Mouse (Mus musculus) megakaryocyte-erythroid progenitor cell, adult 5-6 weeks (primary cell): Measurements from ENCODE around the gene Ccdc42. TPM values are rescaled to one million over a fixed set of nuclear protein-coding genes. Genes with fewer than 3 reads are reported as not detected.

Experiments
- ATAC-seq: replicated peaks from 2 replicates; pipeline ENCODE4 v1.8.0; 2016; ENCODE audit warnings: mild to moderate bottlenecking, inconsistent platforms; ENCODE audit not compliant: severe bottlenecking, poor library complexity, low FRiP score, low TSS enrichment
- total RNA-seq, 2 experiments: library from RNA; stranded (forward) in 1 of 2; stranded (reverse) in 1 of 2; fragments of 200-1000, 215-1000 nt in 1 of 2; fragments of >200 nt in 1 of 2; fragmentation: Nextera tagmentation in 1 of 2; gene quantifications; 2 replicates each; pipeline ENCODE4 v1.2.3; 2014 to 2017

Gene Ccdc42
- total RNA-seq, 2 experiments from 2014 or later, result not detected

DNA sequence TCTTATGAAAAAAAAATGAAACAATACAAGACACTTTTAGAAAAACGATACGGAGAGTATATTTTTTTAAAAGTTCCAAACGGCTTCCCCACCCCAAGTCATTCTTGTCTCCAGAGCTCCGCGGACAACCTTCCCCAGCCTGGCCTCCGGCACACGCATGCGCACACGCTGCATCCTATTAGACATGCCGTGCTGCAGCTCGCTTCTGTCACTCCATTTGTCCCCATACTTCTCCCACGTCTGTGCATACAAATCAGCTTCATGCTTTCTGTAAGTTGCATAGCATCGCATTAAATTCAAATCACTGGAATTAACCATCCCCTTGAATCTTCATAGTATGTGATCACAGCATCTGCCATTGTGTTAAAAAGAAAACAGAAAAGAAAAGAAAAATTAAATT, 3.6 kb upstream of the Ccdc42 start:
- no peak for ATAC-seq

DNA sequence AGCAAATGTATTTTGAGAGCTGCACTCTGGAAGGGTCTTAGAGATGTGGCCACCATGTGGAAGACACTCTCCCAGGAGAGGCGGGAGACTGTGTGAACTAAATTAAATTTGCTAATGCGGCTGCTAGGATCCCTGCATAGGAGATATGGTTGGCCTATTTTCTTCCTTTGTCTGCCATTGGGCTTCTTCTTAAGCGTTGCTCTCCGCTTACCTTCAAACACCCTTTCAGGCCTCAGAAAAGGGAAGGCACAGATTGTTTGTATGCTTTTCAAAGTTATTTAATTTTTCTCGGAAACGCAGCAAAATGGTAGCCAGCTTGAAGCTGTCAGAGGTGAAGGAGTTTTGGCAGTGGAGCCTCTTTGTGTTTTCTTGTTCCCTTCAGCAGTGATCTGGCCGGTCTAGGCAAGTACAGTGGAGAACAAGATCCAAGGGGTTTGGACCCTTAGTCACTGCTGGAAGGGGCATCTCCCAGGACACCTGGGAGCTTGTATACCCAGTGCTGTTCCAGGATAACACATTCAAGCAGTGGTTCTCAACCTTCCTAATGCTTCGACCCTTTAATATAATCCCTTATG, 2.8 kb upstream of the Ccdc42 start:
- ATAC-seq, result no peak

DNA sequence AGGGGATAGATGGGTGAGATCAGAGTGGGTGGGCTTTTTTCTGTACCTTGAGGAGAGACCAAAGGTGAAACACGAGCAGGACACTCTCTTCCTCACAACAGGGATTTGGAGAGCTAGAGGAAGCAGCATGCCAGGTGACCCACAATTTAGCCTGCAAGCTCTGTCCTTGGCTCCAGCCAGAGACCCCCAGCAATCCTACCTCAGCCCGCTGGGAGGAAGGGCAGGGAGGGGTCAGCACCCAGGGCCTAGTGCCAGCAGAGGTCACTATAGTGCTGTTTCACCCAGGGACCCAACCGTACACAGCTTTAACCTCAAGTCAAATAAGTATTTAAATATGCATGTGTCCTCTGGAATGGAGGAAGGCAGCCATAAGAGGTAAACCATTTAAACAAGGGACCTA, 931 bp upstream of the Ccdc42 start:
- ATAC-seq, result no peak

DNA sequence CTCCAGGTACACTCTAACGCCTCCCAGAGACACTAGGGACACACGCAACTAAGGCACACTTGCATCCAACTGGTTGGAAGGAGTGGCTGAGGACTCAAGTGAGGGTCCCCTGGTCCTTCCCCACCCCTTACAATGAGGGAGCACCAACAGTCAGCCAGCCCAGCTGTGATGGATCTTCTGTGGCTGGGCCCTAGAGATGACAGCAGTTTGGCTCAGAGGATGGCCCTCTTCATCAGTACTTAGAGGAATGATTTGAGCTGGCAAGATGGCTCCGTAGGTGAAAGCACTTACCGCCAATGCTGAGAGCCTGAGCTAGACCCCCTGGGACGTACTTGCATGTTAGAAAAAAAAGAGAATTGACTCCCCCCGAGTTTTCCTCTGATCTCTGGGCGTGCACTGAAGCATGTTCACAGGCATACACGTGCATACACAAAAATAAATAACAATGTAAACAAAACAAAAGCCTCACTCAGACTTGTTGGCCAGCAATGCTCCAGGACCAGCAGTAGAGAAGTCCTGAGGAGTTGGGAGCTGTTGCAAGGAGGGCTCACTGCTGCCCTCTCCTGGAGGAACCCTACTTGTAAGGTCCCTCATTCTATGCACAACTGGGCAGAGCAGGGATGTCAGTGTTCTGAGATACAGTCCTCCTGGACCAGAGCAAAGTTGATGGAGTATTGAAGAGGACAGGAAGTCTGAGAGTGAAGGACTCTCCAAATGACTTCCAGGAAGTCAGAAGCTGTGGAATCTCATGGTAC, 2.4 kb downstream of the Ccdc42 start:
- ATAC-seq, result peak; percentile 80

DNA sequence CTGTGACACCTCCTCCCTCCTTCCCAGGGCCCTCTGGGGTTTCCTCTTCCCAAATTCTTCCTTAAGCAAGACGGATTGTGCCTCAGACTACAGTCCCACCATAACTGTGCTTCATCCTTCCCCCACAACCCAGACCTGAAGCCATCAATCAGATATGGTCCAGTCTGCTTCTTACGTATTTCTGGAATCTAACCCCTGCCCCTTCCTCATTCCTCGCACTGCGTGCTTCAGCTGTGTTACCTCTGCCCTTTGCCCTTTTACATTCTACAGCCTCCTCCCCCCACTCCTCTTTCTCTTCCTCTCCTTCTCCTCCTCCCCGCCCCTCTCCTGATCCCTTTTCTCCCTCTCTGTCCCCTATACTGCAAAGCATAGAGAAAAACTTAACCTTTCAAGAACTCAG, 4.9 kb downstream of the Ccdc42 start:
- ATAC-seq, result no peak

DNA sequence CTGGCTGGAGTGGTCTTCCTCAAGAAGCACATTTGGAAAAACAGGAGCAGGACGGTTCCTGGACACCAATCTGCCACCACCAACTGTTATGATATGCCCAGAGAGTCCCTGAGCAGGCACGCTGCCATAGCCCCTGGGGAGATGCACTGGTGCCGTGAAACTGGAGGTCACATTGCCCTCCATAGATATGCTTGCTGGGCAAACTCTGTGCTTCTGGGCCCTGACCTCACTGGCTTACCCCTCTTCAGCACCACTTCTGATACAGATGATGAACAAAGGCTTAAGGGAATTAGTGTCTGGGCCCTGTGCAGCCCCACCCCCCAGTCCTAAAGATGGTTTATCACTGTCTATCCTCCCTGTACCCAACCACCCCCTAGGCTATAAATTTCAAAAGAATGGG, 6.4 kb downstream of the Ccdc42 start:
- ATAC-seq, result no peak

DNA sequence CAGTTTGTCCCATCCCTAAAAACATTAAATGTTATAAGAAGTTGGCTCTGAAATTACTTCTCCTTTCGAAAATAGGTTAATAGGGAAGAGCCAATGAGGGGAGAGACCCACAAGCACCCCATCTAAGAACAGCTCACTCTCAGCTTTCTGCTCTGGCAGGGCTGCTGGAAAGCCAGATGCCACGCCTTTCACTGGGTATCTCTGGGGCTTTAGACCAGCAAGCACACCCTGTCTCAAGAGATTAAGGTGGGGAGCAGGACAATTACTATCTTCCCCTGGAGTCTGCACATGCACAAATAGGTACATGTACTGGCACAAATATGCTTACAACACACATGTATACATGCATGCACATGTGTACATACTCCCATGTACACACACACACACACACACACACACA, 11.1 kb downstream of the Ccdc42 start:
- peak; percentile 72 for ATAC-seq

DNA sequence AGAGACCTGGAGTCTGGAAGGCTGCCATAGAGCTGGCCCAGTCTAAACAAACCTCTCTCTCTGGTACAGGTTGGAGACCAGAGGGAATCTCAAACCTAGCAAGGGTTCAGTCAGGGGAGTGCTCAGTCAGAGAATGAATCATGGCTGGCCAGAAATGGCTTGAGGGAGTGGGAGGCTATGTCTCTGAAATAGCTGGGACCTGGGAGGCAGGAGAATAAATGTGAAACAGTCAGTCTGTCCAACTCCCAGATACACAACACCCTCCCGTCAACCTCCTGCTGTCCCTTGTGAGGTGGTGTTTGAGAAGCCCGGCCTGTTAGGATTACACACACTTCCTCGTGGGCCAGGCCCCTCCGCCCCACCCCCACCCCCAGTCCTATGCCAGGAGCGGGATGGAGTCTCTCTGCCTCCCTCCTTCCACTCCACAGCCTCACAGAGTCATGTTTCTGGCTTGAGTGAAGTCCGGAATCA, 13.8 kb downstream of the Ccdc42 start:
- ATAC-seq, result no peak

DNA sequence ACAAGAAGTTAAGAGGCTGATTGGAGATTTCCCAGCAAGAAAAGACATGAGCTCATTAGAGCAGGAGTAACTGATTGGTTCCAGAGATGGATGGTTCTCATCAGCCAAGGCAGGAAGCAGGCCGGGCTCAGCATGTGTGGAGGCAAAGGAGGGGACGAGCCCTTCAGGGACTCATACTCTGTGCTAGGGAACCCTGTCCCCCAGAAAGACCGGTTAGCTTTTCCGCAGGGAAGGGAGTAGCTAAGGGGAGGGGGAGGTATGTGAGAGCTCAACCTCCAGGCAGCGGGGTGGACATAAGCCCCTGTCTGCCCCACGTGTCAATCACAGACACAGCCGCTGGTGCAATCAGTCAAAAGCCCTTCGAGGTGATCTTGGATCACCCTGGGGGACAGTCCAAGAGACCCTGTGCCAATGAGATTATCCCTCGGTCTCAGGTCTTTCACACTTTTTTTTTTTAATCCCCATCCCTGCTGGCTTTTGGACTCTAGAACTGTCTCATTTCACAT, 14.7 kb downstream of the Ccdc42 start:
- no peak for ATAC-seq

DNA sequence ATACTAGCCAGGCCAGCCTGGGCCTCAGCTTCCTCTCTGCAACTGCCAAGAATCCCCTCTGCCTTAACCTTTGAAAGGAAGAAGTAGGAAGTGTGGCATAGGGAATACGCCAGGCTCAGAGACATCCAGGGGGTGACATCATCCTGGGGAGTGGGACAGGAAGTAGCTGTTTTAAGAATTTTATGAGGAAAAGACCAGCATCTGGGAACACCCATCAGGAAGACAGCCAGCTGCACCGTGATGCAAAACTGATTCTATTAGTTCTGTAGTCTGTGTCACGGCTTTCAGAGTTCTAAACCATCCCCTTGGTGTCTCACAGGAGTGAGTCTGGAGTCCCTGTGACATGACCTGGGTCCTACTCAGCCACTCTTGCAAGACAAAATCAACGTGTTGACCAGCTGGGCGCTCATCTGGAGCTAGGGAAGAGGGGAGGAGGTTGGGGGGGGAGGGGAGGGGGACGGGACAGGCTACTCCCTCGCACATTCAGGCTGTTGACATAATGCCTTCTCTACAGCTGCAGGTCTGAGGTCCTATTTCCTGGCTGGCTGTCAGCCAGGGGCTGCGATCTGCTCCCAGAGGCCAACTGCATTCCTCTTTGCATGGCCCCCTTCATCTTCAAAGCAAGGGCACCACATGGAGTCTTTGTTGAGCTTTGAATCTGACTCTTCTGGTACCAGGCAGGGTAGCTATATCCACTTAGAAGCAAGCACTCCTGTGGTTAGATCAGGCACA, 15.5 kb downstream of the Ccdc42 start:
- ATAC-seq, result no peak

DNA sequence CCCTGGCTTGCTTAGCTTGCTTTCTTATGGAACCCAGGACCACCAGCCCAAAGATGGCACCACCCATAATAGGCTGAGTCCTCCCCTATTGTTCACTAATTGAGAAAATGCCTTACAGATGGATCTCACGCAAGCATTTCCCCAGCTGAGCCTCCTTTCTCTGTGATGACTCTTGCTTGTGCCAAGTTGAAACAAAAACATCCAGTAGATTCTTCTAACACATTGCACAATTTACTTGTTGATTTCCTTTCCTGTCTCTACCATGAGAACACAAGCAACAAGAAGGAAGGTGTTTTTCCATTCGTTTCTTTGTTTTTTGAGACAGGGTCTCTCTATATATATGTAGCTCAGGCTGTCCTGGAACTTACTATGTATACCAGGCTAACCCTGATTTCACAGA, 20.2 kb downstream of the Ccdc42 start:
- no peak for ATAC-seq

DNA sequence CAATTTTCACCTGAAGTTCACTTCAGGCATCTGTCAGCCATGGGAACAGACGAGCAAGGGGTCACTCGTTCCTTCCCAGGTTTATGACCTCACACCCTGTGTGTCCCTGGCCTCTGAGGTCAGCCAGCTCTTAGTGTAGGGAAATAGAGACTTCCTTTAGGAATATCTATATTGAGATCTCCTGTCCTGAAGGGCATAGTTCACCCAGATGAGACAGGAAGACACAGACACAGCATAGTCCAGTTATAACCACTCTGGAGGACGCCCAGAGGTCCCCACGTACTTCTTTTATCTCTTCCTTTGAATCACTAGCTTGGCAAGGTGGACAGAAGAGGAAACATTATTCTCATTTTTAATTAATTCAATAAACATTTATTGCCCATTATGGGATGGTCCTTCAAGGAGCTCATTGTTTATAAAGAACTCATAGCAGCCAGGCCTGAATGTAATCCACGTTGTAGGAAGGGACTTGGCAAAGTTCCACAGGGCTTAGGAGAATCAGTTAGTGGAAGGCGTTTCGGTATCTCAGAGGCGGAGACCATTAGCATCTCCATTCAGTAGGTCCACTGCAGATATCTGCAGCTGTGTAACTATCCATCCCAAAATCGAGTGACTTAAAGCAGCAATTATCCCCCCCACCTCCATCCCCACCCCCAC, 23.2 kb downstream of the Ccdc42 start:
- no peak for ATAC-seq

DNA sequence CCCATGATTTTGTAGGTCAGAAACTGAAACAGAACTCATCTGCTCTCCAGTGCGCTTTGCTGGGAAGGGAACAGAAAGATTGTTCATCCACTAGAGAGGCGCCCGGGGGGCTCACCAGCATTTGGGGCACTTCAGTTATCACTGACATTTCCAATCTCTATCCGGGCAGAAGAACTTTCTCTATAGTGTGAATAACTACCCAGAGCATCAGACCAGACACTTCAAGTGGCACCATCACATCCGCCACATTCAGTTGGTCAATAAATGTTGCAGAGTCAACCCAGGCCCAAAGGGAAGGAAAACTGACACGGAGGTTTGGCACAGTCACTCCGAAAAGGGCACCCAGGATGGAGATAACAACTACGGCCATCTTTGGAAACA, 23.7 kb downstream of the Ccdc42 start:
- no peak for ATAC-seq

DNA sequence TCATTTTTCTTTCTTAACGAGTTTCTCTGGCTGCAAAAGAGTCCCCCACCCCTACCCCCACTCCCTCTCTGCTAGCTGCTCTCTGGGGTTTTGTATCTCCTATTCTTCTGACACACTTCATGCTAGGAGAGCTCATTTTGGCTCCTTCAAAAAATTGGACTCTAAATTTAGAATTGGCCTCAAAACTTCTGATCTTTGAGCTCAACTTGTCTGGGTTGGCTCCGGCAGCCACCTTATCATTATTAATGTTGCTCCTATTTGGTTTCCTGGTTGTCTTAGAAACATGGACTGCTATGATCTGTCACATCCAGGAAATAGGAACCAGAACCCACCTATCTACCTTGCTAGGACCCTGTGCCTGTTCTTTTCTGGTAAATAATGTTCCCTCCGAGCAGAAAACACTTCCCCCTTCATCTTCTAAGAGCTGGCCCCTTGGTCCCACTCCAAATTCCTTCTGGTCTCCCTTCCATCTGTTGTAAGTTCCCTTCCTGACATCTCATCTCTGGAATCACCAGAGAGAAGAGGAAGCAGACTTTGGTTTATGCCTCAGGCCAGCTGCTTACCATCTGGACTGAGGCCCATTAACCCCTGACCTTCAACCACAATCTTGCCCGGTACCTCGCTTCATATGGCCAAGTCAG, 26.4 kb downstream of the Ccdc42 start:
- no peak for ATAC-seq

DNA sequence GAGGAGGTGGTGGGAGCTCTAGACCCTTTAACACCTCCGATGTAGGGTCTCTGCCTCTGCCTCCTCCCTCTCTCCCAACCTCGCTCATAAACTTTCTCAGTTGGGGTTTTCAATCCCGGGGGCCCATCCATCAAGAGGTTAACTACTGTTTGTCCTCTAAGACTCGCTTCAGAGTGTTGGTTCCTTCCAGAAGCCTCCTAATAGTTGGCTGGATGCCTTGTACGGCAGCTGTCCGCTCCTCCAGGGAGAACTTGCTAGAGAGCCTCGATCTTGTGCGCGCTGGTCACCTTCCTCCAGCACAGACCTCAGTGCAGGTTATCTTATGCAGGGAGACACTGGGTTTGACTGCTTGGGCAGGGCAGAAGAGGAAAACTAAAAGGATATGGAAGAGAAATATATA, 35.9 kb downstream of the Ccdc42 start:
- no peak for ATAC-seq

DNA sequence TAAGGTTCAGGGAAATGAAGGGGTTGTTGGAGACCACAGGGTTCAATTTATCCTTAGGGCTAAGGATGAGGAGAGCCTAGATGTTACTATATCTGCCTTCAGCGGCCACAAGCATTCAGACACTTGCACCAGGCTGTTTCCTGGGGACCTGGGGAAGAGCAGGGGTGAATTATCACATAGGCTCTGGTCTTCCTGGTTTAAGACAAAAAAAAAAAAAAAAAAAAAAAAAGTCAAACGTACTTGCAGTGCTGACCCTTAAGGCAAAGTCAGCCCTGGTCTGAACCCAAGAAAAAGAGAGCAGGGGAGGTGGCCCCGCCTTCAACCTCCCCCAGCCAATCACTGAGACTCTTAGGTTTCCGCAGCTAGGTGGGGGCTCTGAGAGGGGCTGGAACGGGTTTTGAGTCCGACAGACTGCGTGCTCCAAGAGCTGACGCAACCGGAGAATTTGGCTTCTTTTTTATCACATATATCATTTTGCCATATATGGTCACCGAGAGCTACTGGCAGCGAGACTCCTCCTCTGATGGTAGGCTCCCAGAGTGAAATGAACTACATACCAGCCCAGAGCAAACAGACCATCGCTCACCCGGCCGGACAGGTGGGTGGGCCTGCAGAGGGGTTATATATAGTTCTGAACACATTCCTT, 36.5 kb downstream of the Ccdc42 start:
- peak; percentile 79 for ATAC-seq

DNA sequence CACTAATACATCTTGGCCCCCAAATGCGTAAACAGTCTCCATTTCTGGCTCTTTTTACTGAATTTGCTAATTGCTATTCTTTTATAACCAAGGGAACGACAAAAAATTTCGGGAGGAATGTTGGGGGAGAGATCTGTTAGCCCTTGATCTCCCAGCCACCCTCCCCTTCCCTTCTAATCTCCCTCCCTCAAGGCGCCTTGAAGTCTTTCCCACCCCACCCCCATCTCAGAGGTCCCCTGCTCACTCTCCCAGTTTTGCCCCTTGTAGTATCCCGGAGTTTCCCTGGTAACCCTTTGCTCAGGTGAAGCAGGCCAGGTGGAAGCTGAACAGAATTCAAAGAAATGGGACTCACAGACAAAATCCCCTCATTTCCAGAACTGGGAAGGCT, 37.0 kb downstream of the Ccdc42 start:
- no peak for ATAC-seq

DNA sequence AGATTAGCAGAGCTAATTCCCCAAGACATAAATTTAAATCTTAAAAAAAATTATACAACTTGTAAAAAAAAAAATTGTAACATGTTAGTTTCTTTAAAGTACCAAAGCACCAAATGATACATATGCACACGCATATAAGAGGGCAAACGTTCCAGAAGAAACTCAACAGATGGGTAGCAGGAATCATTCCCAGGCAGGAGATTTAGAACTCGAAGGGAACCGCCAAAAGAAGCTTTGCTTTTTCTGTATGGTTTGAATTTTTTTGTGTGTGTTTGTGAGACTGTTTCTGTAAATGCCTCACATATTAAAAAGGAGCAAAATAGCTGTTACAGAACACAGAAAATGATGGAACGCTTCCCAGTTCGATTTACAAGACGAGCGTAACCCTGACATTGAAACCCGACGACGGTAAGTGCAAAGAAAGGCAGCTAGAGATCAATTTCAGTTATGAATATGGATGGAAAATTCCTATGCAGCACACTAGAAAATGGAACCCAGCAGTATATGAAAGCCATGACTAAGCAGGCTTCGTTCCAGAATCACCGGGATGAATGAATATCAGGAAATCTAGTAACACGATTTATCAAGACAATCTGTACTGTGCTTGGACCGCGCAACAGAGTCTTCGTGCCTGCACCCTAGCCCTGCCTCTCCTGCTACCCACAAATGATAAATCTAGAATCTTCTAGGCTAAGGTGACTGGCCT, 44.9 kb downstream of the Ccdc42 start:
- ATAC-seq, result no peak
